Mouse (Mus musculus) heart, adult 2 months (tissue): ENCODE results near the gene Atp1a4. TPM values are rescaled to one million over a fixed set of nuclear protein-coding genes. Genes with fewer than 3 reads are reported as not detected.

Source experiments
- DNase-seq, 2 experiments: peaks; one replicate each; pipeline ENCODE4 v3.0.0; 2021
- H3K27ac ChIP-seq: fragments of 200-600 bp; 2 replicates; pipeline ENCODE4 v1.8.1; 2022
- H3K27me3 ChIP-seq: fragments of 200-500 bp; 2 replicates; pipeline ENCODE4 v1.6.1; 2012; ENCODE audit warnings: mild to moderate bottlenecking, low read length, inconsistent platforms, mixed read lengths; ENCODE audit not compliant: control insufficient read depth, insufficient read depth
- H3K36me3 ChIP-seq: fragments of 200-500 bp; 2 replicates; pipeline ENCODE4 v1.6.1; 2012; ENCODE audit warnings: low read length, inconsistent platforms; ENCODE audit not compliant: control insufficient read depth, insufficient read depth
- H3K4me1 ChIP-seq: fragments of 200-500 bp; 2 replicates; pipeline ENCODE4 v1.6.1; 2011; ENCODE audit warnings: low read length; ENCODE audit not compliant: control insufficient read depth, insufficient read depth
- H3K4me3 ChIP-seq: fragments of 200-600 bp; 2 replicates; pipeline ENCODE4 v1.8.1; 2022
- H3K79me2 ChIP-seq: fragments of 200-500 bp; replicated peaks from 2 replicates; pipeline ENCODE4 v1.6.1; 2012; ENCODE audit warnings: mild to moderate bottlenecking, inconsistent platforms, low read length, moderate library complexity, mixed read lengths; ENCODE audit not compliant: control insufficient read depth, insufficient read depth
- H3K9ac ChIP-seq: fragments of 200-500 bp; 2 replicates; pipeline ENCODE4 v1.6.1; 2012; ENCODE audit warnings: low read depth, mild to moderate bottlenecking, control low read depth, inconsistent platforms, low read length, mixed read lengths
- CTCF ChIP-seq: fragments of 200-600 bp; IDR thresholded peaks from 2 replicates; pipeline ENCODE4 v1.8.1; 2022; ENCODE audit warnings: antibody characterized with exemption, mild to moderate bottlenecking, moderate library complexity
- EP300 ChIP-seq: fragments of 200-500 bp; IDR thresholded peaks from 2 replicates; pipeline ENCODE4 v1.6.1; 2011; ENCODE audit warnings: low read depth, low read length, control low read depth; ENCODE audit not compliant: insufficient read depth
- POLR2A ChIP-seq: fragments of 200-500 bp; IDR thresholded peaks from 2 replicates; pipeline ENCODE4 v1.6.1; 2011; ENCODE audit warnings: mild to moderate bottlenecking, low read depth, low read length, control low read depth; ENCODE audit not compliant: insufficient read depth
- WGBS: fragments of 180-500 bp; shearing (Covaris S2); methylation state at CpG from one replicate; pipeline ENCODE4 v1.1.7; 2018; 5-methylcytosine and 5-hydroxymethylcytosine counted together
- intact Hi-C: fragments of 180-260 bp; cut with DNase I; formaldehyde crosslinking; loops from one replicate; pipeline ENCODE4 v1.15.1; 2025
- polyA plus RNA-seq: library from polyadenylated mRNA; depleted of rRNA; stranded (reverse); fragments of >200 nt; gene quantifications from 2 replicates; pipeline ENCODE4 v1.2.3, GENCODE M21; 2012
- total RNA-seq, 2 experiments: library from RNA; stranded (reverse); gene quantifications; 2 replicates each; pipeline ENCODE4 v1.2.3; 2021

Atp1a4 gene
- total and polyA plus RNA-seq, 3 experiments, result 0.10 TPM; not detected in 2

DNA sequence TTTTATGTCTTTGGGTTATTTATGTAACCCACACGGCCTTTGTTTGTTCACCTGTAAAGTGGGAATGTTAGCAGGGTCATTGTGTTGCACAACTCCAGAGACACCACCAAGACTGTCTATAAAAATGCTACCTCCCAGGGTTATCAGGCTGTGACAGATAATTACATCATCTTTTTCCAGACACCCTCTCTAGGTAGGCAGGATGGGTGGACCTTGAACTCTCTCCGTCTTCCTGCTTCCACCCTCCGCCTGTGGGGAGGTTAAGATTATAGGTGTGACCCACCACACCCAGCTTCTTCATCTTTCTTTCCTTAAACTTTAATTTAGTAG, 31.4 kb upstream of the Atp1a4 start:
- no peak overlapping the region for H3K4me3 ChIP-seq
- no peak overlapping the region for H3K27ac ChIP-seq
- WGBS, result 49% methylated on average over 3 of the region's 3 CpGs
- H3K4me1 ChIP-seq, result 0 out of 2 replicates have a peak, but pooled peaks cover under 1% of the 10 kb centered on the region
- no peak overlapping the region for H3K9ac ChIP-seq
- H3K27me3 ChIP-seq, result no peaks in the 10 kb centered on the region
- no peak for DNase-seq
- no peaks in the 10 kb centered on the region for H3K36me3 ChIP-seq
- intact Hi-C loops, result no loop called here
- no peaks in the 10 kb centered on the region for H3K79me2 ChIP-seq
- TF ChIP-seq EP300, result no peak
- TF ChIP-seq POLR2A, result no peak
- TF ChIP-seq CTCF, result no peak

- no peaks in the 10 kb centered on the region for H3K4me1 ChIP-seq
- no peaks in the 10 kb centered on the region for H3K36me3 ChIP-seq
- intact Hi-C loops, result no loop called here
- H3K27ac ChIP-seq, result no peak overlapping the region
- no peak for DNase-seq
- WGBS, result 82% methylated on average over 11 of the region's 11 CpGs
- TF ChIP-seq POLR2A (no peak), EP300 (no peak), CTCF (no peak)
- H3K79me2 ChIP-seq, result no peaks in the 10 kb centered on the region
- H3K9ac ChIP-seq, result no peak overlapping the region
- no peaks in the 10 kb centered on the region for H3K27me3 ChIP-seq
- no peak overlapping the region for H3K4me3 ChIP-seq
Measured at GRCm38 (mm10) chr1:172288900-172289616, 30.8 kb upstream of the Atp1a4 start.

DNA sequence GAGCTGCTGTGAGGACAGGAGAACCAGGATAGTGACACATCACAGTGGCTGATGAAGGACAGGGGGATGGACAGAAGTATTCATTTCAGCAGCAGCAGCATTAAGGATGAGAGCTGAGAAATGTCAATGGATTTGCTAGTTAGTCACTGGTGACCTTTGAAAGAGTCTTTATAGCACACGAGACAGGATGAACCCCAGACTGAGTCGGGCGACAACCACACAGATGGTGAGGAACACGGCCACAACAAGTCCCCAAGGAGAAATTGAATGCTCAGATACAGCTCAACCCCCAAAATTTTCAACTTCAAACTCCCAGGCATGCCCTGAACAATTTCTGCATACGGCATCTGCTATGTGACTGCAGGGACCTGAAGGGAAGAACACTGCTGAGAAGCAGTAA, 28.5 kb upstream of the Atp1a4 start:
- Histone ChIP-seq H3K27ac (no peak overlapping the region), H3K9ac (no peak overlapping the region), H3K4me1 (peaks cover 2% of the 10 kb centered on the region; the same call in 1 of the 2 replicates), H3K4me3 (no peak overlapping the region), H3K27me3 (no peaks in the 10 kb centered on the region), H3K79me2 (no peaks in the 10 kb centered on the region), H3K36me3 (peaks cover 8% of the 10 kb centered on the region)
- TF ChIP-seq POLR2A (no peak), CTCF (no peak), EP300 (no peak)
- intact Hi-C loops, result no loop called here
- 69% methylated on average over 5 of the region's 5 CpGs for WGBS
- no peak for DNase-seq

GRCm38 (mm10) chr1:172284221-172284620, 26.0 kb upstream of the Atp1a4 start:
- Histone ChIP-seq H3K9ac (no peak overlapping the region), H3K27ac (no peak overlapping the region; the same call in 1 of the 2 replicates), H3K79me2 (no peaks in the 10 kb centered on the region), H3K36me3 (peaks cover 8% of the 10 kb centered on the region), H3K4me3 (no peak overlapping the region), H3K4me1 (peaks cover 3% of the 10 kb centered on the region; the same call in 1 of the 2 replicates), H3K27me3 (no peaks in the 10 kb centered on the region)
- TF ChIP-seq POLR2A (no peak), CTCF (no peak), EP300 (0 out of 2 replicates have a peak, but pooled peaks have one; percentile 39)
- DNase-seq, result peak in 1 of 2 experiments; percentile 27
- intact Hi-C loops, result no loop called here
- 77% methylated on average over 14 of the region's 14 CpGs for WGBS

DNA sequence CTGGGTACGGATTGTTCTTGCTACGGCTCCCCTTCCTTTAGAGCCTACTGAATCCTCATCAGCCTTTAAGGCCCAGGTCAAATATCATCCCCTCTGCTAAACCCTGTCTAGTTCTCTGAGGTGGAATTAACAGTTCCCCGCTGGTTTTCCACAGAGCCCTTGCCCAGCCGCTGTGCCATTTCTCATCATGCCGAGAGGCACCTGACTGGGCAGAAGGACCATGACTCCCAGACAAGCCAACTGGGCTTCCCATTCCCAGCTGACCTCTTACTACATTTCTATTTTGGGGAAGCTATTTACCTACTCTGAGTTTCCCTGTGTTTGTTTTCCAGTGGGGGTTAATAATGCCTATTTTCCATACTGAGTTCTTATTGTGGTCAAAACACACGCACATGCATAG, 24.9 kb upstream of the Atp1a4 start:
- H3K79me2 ChIP-seq, result no peaks in the 10 kb centered on the region
- TF ChIP-seq CTCF, result no peak
- 0 out of 2 replicates have a peak, but pooled peaks have one; percentile 67 for TF ChIP-seq EP300
- no peak overlapping the region for H3K4me3 ChIP-seq
- no peak overlapping the region for H3K9ac ChIP-seq
- intact Hi-C loops, result no loop called here
- no peaks in the 10 kb centered on the region for H3K27me3 ChIP-seq
- peaks cover 3% of the 10 kb centered on the region; the same call in 1 of the 2 replicates for H3K4me1 ChIP-seq
- WGBS, result 75% methylated on average over 6 of the region's 6 CpGs
- peak in 1 of 2 experiments; percentile 46 for DNase-seq
- peaks cover 8% of the 10 kb centered on the region for H3K36me3 ChIP-seq
- peak overlapping the region; percentile 69 for H3K27ac ChIP-seq

- Histone ChIP-seq H3K27ac (peak overlapping the region; percentile 23; the same call in 1 of the 2 replicates), H3K27me3 (no peaks in the 10 kb centered on the region), H3K4me3 (no peak overlapping the region), H3K79me2 (no peaks in the 10 kb centered on the region), H3K36me3 (peaks cover 8% of the 10 kb centered on the region), H3K4me1 (peaks cover 3% of the 10 kb centered on the region; the same call in 1 of the 2 replicates), H3K9ac (no peak overlapping the region)
- no peak for TF ChIP-seq POLR2A
- TF ChIP-seq EP300, result 0 out of 2 replicates have a peak, but pooled peaks have one; percentile 21
- TF ChIP-seq CTCF, result peak; percentile 36
- intact Hi-C loops, result loop anchor here (2.0 kb wide), 1 partner anchor 15 kb away; no protein-coding TSS in a partner anchor
- WGBS, result 69% methylated on average over 10 of the region's 10 CpGs
- DNase-seq, result no peak
Measured at GRCm38 (mm10) chr1:172281522-172282254, 23.5 kb upstream of the Atp1a4 start.
